Mouse (Mus musculus) left cerebral cortex, adult 11 months (tissue): ENCODE data around the gene 2610001J05Rik.

Source experiments
- DNase-seq: peaks from one replicate; pipeline ENCODE4 v3.0.0; 2022; ENCODE audit warnings: low spot score

Gene 2610001J05Rik

GRCm38 (mm10) chr6:13835720-13836665 is 35.3 kb downstream of the 2610001J05Rik start:
- DNase-seq: no peak

DNA sequence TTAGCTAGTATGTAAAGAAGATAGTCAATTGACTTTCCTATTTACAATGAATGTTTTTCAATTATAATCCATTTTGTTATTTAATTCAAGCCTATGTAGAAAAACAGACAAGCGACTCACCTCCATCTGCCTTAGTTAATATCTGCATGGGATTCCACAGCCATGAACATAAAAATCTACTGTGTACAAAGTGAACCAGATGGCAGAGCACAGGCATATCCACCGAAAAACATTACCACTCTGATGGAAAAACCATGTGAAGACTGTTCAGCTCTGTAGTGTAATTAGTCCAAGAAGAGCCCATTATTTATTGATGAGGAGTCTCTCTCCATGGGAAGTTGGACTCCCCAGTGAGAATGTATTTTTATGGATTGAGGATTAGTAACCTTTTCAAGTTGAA is 38.5 kb downstream of the 2610001J05Rik start:
- DNase-seq: no peak

DNA sequence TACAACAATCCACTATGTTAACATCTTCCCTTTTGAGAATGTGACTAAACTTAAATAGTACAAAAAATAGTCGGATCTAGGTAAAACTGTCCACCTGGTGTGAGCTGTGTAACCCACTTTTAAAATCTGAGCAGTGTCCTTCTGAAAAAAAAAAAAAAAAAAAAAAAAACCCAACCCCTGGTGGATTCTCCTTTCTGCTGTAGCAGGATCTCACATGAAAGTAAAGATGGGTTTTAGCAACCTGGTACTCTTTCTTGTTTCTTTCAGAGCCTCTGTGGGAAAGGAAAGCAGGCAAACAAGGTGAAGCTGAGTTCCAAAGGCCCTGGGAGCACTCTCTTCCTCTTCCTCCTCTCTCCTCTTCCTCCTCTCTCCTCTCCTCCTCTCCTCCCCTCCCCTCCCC is 42.4 kb downstream of the 2610001J05Rik start:
- no peak for DNase-seq
